Mouse (Mus musculus): ENCODE results near the gene Dock10. TPM values are rescaled to one million over a fixed set of nuclear protein-coding genes. Genes with fewer than 3 reads are reported as not detected.

Gene Dock10
- polyA plus RNA-seq, 1 experiment from 2014 or later, result 5.5 TPM

DNA sequence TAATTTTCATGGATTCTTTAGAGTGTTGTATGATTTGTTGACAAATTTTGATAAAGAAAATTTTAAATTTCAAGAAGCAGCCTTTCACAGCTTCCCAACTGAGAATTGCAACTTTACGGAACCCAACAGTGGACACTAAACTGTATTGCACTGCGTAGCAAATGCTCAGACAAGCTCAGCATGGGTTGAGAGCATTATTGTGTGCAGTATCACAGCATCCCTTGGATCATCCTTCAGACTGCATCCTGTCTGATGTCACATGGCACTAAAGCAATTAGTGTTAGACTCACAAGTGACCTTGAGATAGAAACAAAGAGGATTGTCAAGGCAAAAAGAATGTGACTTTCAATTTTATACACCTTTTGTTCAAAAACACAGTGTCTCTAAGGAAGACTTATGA, 37.1 kb downstream of the Dock10 start:
- no peak overlapping the region for H3K27ac ChIP-seq (replicated peaks)
- H3K27me3 ChIP-seq, result no peaks in the 10 kb centered on the region
- ATAC-seq (ENCODE audit: low FRiP score, low read depth), result no peak
- no peaks in the 10 kb centered on the region for H3K4me1 ChIP-seq (replicated peaks)
- no peaks in the 10 kb centered on the region for H3K9me3 ChIP-seq
- H3K36me3 ChIP-seq, result no peaks in the 10 kb centered on the region
- no peak overlapping the region for H3K4me2 ChIP-seq
- no peak overlapping the region for H3K9ac ChIP-seq
- 66% methylated on average over 2 of the region's 2 CpGs for WGBS
- no peak overlapping the region for H3K4me3 ChIP-seq

GRCm38 (mm10) chr1:80720146-80720545, 38.2 kb downstream of the Dock10 start:
- H3K4me2 ChIP-seq, result no peak overlapping the region
- no peaks in the 10 kb centered on the region for H3K36me3 ChIP-seq

GRCm38 (mm10) chr1:80719436-80719835, 38.9 kb downstream of the Dock10 start:
- H3K9ac ChIP-seq, result no peak overlapping the region
- no peak overlapping the region for H3K27ac ChIP-seq (replicated peaks)
- 89% methylated on average over 6 of the region's 6 CpGs for WGBS
- H3K9me3 ChIP-seq, result no peaks in the 10 kb centered on the region
- ATAC-seq (ENCODE audit: low FRiP score, low read depth), result no peak
- no peaks in the 10 kb centered on the region for H3K27me3 ChIP-seq
- H3K4me3 ChIP-seq, result no peak overlapping the region
- H3K4me1 ChIP-seq (replicated peaks), result no peaks in the 10 kb centered on the region
- H3K4me2 ChIP-seq, result no peak overlapping the region
- no peaks in the 10 kb centered on the region for H3K36me3 ChIP-seq

More at GRCm38 (mm10) chr1:80720146-80720545, 38.2 kb downstream of the Dock10 start:
- H3K4me1 ChIP-seq (replicated peaks), result no peaks in the 10 kb centered on the region
- no peak overlapping the region for H3K27ac ChIP-seq (replicated peaks)
- H3K9ac ChIP-seq, result no peak overlapping the region
- no peak overlapping the region for H3K4me3 ChIP-seq
- ATAC-seq (ENCODE audit: low FRiP score, low read depth), result no peak
- H3K27me3 ChIP-seq, result no peaks in the 10 kb centered on the region
- H3K9me3 ChIP-seq, result no peaks in the 10 kb centered on the region

DNA sequence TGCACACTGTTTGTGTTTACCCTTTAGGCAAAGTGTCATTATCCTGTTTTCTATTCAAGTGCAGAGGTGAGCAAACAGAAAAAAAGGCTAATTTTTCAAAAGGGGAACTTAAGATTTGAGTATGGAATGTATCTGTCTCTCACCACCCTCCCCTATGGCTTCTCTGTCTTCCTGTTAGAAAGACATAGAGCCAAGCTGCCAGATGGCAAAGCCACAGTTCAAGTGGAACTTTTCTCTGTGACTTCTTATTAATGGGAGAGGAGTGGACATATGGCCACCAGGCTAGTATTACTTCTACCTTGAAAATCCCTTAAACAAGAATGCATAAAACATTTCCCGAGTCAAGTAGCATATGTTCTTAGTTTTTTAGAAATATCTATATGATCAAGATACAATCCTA, 39.7 kb downstream of the Dock10 start:
- Histone ChIP-seq H3K27me3 (no peaks in the 10 kb centered on the region), H3K4me1 (replicated peaks) (no peaks in the 10 kb centered on the region), H3K9me3 (no peaks in the 10 kb centered on the region), H3K36me3 (no peaks in the 10 kb centered on the region), H3K9ac (no peak overlapping the region), H3K4me3 (no peak overlapping the region), H3K27ac (replicated peaks) (no peak overlapping the region), H3K4me2 (no peak overlapping the region)
- ATAC-seq (ENCODE audit: low FRiP score, low read depth), result no peak
- 92% methylated on average over 1 of the region's 1 CpGs for WGBS

DNA sequence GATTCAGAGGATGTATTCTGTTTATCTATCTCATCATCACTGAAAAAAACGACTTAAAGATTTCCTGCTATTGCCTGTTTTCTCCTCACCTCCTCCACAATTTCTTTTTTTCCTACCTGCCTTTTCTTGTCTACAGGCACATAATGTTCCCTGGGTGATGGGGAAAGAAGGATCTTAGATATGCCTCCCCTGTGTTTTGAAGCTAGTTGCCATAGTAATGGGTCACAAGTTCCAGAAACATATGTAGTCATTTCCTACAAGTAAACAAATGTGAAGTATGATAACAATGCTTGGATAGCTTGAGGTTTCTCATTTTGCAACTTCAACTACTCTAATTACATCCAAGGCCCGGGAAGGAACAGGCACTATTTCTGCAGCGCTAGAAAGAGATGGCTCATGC, 42.4 kb downstream of the Dock10 start:
- no peak overlapping the region for H3K4me3 ChIP-seq
- no peak for ATAC-seq (ENCODE audit: low FRiP score, low read depth)
- H3K36me3 ChIP-seq, result no peaks in the 10 kb centered on the region
- no peak overlapping the region for H3K27ac ChIP-seq (replicated peaks)
- H3K27me3 ChIP-seq, result no peaks in the 10 kb centered on the region
- 84% methylated on average over 3 of the region's 3 CpGs for WGBS
- H3K9ac ChIP-seq, result no peak overlapping the region
- no peaks in the 10 kb centered on the region for H3K9me3 ChIP-seq
- H3K4me2 ChIP-seq, result no peak overlapping the region
- H3K4me1 ChIP-seq (replicated peaks), result peaks cover 4% of the 10 kb centered on the region; the same call in 1 of the 2 replicates

DNA sequence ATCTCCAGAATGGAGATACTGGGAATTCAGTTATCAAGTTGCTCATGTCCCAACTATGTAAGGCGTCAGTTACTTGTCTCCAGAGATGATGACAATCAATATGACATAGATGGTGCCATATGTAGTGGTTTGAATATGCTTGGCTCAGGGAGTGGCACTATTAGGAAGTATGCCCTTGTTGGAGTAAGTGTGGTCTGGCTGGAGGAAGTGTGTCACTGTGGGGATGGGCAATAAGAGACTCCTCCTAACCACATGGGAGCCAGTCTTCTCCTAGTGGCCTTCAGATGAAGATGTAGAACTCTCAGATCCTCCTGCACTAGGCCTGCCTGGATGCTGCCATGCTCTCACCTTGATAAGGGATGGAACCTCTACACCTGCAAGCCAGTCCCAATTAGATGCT, 44.4 kb downstream of the Dock10 start:
- H3K27me3 ChIP-seq, result no peaks in the 10 kb centered on the region
- no peak overlapping the region for H3K4me2 ChIP-seq
- peaks cover 12% of the 10 kb centered on the region; the same call in 1 of the 2 replicates for H3K4me1 ChIP-seq (replicated peaks)
- H3K9me3 ChIP-seq, result no peaks in the 10 kb centered on the region
- no peak overlapping the region for H3K9ac ChIP-seq
- ATAC-seq (ENCODE audit: low FRiP score, low read depth), result no peak
- H3K36me3 ChIP-seq, result no peaks in the 10 kb centered on the region
- WGBS, result 89% methylated on average over 1 of the region's 1 CpGs
- H3K4me3 ChIP-seq, result no peak overlapping the region
- no peak overlapping the region for H3K27ac ChIP-seq (replicated peaks)

GRCm38 (mm10) chr1:80710607-80711261, 47.6 kb downstream of the Dock10 start:
- no peaks in the 10 kb centered on the region for H3K36me3 ChIP-seq
- no peak overlapping the region for H3K4me2 ChIP-seq
- no peak overlapping the region for H3K4me3 ChIP-seq
- H3K27me3 ChIP-seq, result no peaks in the 10 kb centered on the region
- no peak overlapping the region for H3K9ac ChIP-seq
- WGBS, result 57% methylated on average over 8 of the region's 8 CpGs
- no peak for ATAC-seq (ENCODE audit: low FRiP score, low read depth)
- H3K9me3 ChIP-seq, result no peaks in the 10 kb centered on the region
- H3K27ac ChIP-seq (replicated peaks), result no peak overlapping the region
- H3K4me1 ChIP-seq (replicated peaks), result peaks cover 12% of the 10 kb centered on the region; the same call in 1 of the 2 replicates

DNA sequence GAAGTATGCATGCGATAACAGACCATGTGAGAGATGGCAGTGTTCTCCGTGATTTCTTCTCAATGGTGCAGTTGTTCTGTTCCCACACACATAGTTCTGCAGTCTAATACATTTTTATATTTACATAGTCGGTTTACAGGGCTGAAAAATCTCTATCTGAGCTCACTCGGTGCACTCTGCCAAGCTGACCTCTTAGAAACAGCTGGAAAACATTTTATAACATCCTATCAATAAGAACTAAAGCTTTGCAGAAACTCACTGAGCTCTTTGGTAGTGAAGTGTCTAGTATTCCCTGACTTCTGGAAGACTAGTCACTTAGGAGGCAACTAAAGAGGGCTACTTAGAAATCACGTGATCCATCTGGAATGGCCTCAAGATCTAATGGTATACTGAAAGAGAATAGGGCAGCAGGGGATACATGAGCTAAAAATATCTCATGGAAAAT, 48.2 kb downstream of the Dock10 start:
- peaks cover 12% of the 10 kb centered on the region; the same call in 1 of the 2 replicates for H3K4me1 ChIP-seq (replicated peaks)
- no peak overlapping the region for H3K9ac ChIP-seq
- H3K4me2 ChIP-seq, result no peak overlapping the region
- no peak overlapping the region for H3K27ac ChIP-seq (replicated peaks)
- H3K9me3 ChIP-seq, result no peaks in the 10 kb centered on the region
- ATAC-seq (ENCODE audit: low FRiP score, low read depth), result no peak
- H3K4me3 ChIP-seq, result no peak overlapping the region
- H3K27me3 ChIP-seq, result no peaks in the 10 kb centered on the region
- 71% methylated on average over 5 of the region's 5 CpGs for WGBS
- no peaks in the 10 kb centered on the region for H3K36me3 ChIP-seq

DNA sequence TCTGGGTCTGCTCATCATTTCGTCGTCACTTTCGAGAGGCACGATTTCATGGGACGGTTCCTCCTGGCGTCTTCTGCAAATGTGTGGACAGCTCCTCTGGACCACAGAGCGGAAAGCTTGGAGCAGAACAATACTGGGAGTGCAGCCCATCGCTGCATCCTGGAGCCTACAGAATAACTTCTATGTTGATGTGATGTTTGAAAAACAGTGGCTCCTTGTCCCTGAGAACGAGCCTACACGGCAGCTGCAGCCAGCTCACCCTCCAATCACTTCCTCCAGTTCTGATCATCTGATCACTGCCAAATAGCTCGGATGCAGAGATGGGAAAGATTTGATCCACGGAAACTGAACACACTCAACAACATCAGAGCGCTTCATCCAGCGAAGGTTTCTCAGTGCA, 49.0 kb downstream of the Dock10 start:
- peak; percentile 34; the same call in 1 of the 2 replicates for ATAC-seq (ENCODE audit: low FRiP score, low read depth)
- H3K4me3 ChIP-seq, result no peak overlapping the region

DNA sequence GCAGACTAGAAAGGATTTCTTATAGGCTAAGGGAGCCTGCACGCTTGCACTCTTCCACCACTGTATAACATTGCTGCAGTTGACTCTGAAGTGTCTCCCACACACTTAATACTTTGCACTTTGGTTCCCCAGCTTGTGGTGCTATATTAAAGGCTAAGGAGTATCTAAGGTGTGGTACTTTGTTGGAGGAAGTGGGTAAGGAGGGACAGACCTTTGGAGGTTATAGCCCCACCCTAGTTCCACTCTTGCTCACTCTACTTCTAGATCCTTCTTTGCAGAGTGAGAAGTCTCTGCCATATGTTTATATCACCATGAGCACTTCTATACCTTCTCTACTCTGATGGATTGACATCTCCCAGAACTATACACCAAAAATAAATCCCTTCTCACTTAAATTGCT, 55.0 kb downstream of the Dock10 start:
- H3K4me2 ChIP-seq, result no peak overlapping the region
- no peak overlapping the region for H3K27ac ChIP-seq (replicated peaks)
- H3K27me3 ChIP-seq, result no peaks in the 10 kb centered on the region
- ATAC-seq (ENCODE audit: low FRiP score, low read depth), result no peak
- no peak overlapping the region for H3K4me3 ChIP-seq
- 100% methylated on average over 1 of the region's 1 CpGs for WGBS
- H3K9ac ChIP-seq, result no peak overlapping the region
- H3K36me3 ChIP-seq, result no peaks in the 10 kb centered on the region
- H3K9me3 ChIP-seq, result no peaks in the 10 kb centered on the region
- H3K4me1 ChIP-seq (replicated peaks), result no peaks in the 10 kb centered on the region

More for the DNA sequence above, 49.0 kb downstream of the Dock10 start:
- WGBS, result 77% methylated on average over 14 of the region's 14 CpGs
- no peak overlapping the region for H3K27ac ChIP-seq (replicated peaks)
- peak overlapping the region; percentile 28 for H3K4me2 ChIP-seq
- H3K9ac ChIP-seq, result no peak overlapping the region
- peaks cover 12% of the 10 kb centered on the region; the same call in 1 of the 2 replicates for H3K4me1 ChIP-seq (replicated peaks)
- no peaks in the 10 kb centered on the region for H3K36me3 ChIP-seq
- no peaks in the 10 kb centered on the region for H3K27me3 ChIP-seq
- H3K9me3 ChIP-seq, result no peaks in the 10 kb centered on the region

- Histone ChIP-seq H3K9me3 (no peaks in the 10 kb centered on the region), H3K9ac (no peak overlapping the region), H3K36me3 (no peaks in the 10 kb centered on the region), H3K4me3 (no peak overlapping the region), H3K4me2 (no peak overlapping the region), H3K27ac (replicated peaks) (no peak overlapping the region), H3K4me1 (replicated peaks) (no peaks in the 10 kb centered on the region), H3K27me3 (no peaks in the 10 kb centered on the region)
- no peak for ATAC-seq (ENCODE audit: low FRiP score, low read depth)
- 73% methylated on average over 1 of the region's 1 CpGs for WGBS
Observed at GRCm38 (mm10) chr1:80676004-80676673, 82.2 kb downstream of the Dock10 start.

DNA sequence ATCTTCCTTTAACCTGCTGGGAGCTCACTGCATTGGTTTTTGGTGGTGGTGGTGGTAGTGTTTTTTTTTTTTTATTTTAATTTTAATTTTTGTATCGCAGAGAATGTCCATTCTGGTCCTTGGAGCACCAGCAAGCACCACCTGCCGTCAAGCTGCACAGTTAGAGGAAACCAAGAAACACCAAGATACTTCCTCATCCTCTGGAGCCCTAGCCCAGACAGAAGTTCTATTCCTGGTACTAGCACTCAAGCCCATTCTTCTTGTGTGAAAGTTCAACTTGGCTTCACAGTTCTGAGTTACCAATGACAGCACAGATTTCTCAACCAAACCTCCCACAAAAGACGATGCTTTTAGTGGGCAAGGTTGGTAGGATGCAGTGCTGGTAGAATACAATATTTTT, 86.6 kb downstream of the Dock10 start:
- Histone ChIP-seq H3K4me2 (no peak overlapping the region), H3K36me3 (no peaks in the 10 kb centered on the region), H3K4me1 (replicated peaks) (no peaks in the 10 kb centered on the region), H3K9me3 (no peaks in the 10 kb centered on the region), H3K27me3 (no peaks in the 10 kb centered on the region), H3K9ac (no peak overlapping the region), H3K4me3 (no peak overlapping the region), H3K27ac (replicated peaks) (no peak overlapping the region)
- no peak for ATAC-seq (ENCODE audit: low FRiP score, low read depth)
- WGBS, result 86% methylated on average over 3 of the region's 3 CpGs
